Comparison of ENCODE assay signal across 20 mouse cellular contexts in genomic region chr1:188616547-188616946, GRCm38 (mm10).
DNase-seq lines count a peak whose midpoint lies in the region; ATAC-seq and TF ChIP-seq lines count a peak whose summit lies in the region.
"Had no signal": no experiment of that assay in that cellular context is flagged by ENCODE, and none has a peak within 500 bp of the region (broad histone marks: within the 10 kb centered on the region; RNA-seq: fewer than 3 reads in every experiment).

No protein-coding gene starts in this region.

- no peak for ATAC-seq in forebrain, embryonic 15.5 days (replicated peaks)
- ATAC-seq in midbrain, postnatal 0 days (ENCODE audit: low FRiP score) = no peak
- ATAC-seq in midbrain, embryonic 11.5 days (ENCODE audit: low FRiP score) = no peak
- ATAC-seq: inflammation-experienced regulatory T-cells, adult 6 months had no signal

- H3K4me1 ChIP-seq in forebrain, embryonic 15.5 days = no peaks in the 10 kb centered on the region
- H3K4me1 ChIP-seq in forebrain, embryonic 10.5 days = no peaks in the 10 kb centered on the region
- no peaks in the 10 kb centered on the region for H3K4me1 ChIP-seq in midbrain, postnatal 0 days (ENCODE audit: insufficient read depth, low read length)
- H3K4me1 ChIP-seq in midbrain, embryonic 11.5 days (ENCODE audit: control insufficient read depth, insufficient read depth, low read length) = no peaks in the 10 kb centered on the region
- H3K4me1 ChIP-seq: heart, embryonic 10.5 days; midbrain, embryonic 10.5 days had no signal

- DNase-seq in forebrain, embryonic 10.5 days (ENCODE audit: extremely low spot score, low spot score) = no peak
- peak; percentile 56 for DNase-seq in midbrain, postnatal 0 days (ENCODE audit: low spot score)
- DNase-seq in midbrain, embryonic 11.5 days (ENCODE audit: low spot score, missing footprints) = no peak
- DNase-seq in layer of hippocampus, adult 2 months (ENCODE audit: low spot score in 2 of 2) = peak; percentile 28 to 42
- DNase-seq in adrenal gland, adult (ENCODE audit: inconsistent age in 2 of 2, low spot score in 1 of 2) = no peak
- no peak for DNase-seq in thymus, adult 18-20 months
- DNase-seq: adrenal gland, postnatal 36 days; cerebellum, adult 9-10 months; kidney, adult 2 months; kidney, postnatal 25 days; lung, adult 18-20 months; retina, postnatal 1 day; thymus, postnatal 25 days had no signal

- 0 out of 2 replicates have a peak overlapping the region, but pooled peaks have one; percentile 43 for H3K27ac ChIP-seq in forebrain, embryonic 15.5 days (replicated peaks)
- no peak overlapping the region for H3K27ac ChIP-seq in forebrain, embryonic 10.5 days
- H3K27ac ChIP-seq in midbrain, postnatal 0 days (ENCODE audit: low read depth, low read length) = no peak overlapping the region
- H3K27ac ChIP-seq in midbrain, embryonic 11.5 days (ENCODE audit: low read depth, low read length) = no peak overlapping the region
- H3K27ac ChIP-seq in layer of hippocampus, adult 2 months = no peak overlapping the region
- H3K27ac ChIP-seq: heart, embryonic 10.5 days; macrophage; midbrain, embryonic 10.5 days had no signal

- no peaks in the 10 kb centered on the region for H3K36me3 ChIP-seq in forebrain, embryonic 15.5 days
- no peaks in the 10 kb centered on the region for H3K36me3 ChIP-seq in forebrain, embryonic 10.5 days (replicated peaks)
- H3K36me3 ChIP-seq in midbrain, postnatal 0 days (ENCODE audit: insufficient read depth, low read length) = no peaks in the 10 kb centered on the region
- no peaks in the 10 kb centered on the region for H3K36me3 ChIP-seq in midbrain, embryonic 11.5 days (ENCODE audit: control insufficient read depth, insufficient read depth, low read length)
- H3K36me3 ChIP-seq: heart, embryonic 10.5 days; midbrain, embryonic 10.5 days had no signal

- H3K4me2 ChIP-seq in forebrain, embryonic 15.5 days (replicated peaks) = no peak overlapping the region
- H3K4me2 ChIP-seq in midbrain, postnatal 0 days (ENCODE audit: low read depth, low read length, poor library complexity, severe bottlenecking) = no peak overlapping the region
- no peak overlapping the region for H3K4me2 ChIP-seq in midbrain, embryonic 11.5 days
- H3K4me2 ChIP-seq: liver, embryonic 11.5 days had no signal

- H3K9me3 ChIP-seq in forebrain, embryonic 15.5 days = no peaks in the 10 kb centered on the region
- H3K9me3 ChIP-seq in forebrain, embryonic 10.5 days = no peaks in the 10 kb centered on the region
- no peaks in the 10 kb centered on the region for H3K9me3 ChIP-seq in midbrain, postnatal 0 days (ENCODE audit: low read length)
- no peaks in the 10 kb centered on the region for H3K9me3 ChIP-seq in midbrain, embryonic 11.5 days (ENCODE audit: control insufficient read depth, low read length)
- H3K9me3 ChIP-seq: heart, embryonic 10.5 days; midbrain, embryonic 10.5 days had no signal

- H3K4me3 ChIP-seq in forebrain, embryonic 15.5 days = no peak overlapping the region
- no peak overlapping the region for H3K4me3 ChIP-seq in forebrain, embryonic 10.5 days
- no peak overlapping the region for H3K4me3 ChIP-seq in midbrain, postnatal 0 days (ENCODE audit: low read depth, low read length)
- H3K4me3 ChIP-seq in midbrain, embryonic 11.5 days (ENCODE audit: low read depth, low read length) = no peak overlapping the region
- H3K4me3 ChIP-seq in layer of hippocampus, adult 2 months = no peak overlapping the region
- H3K4me3 ChIP-seq: heart, embryonic 10.5 days; midbrain, embryonic 10.5 days had no signal

- no peak for TF ChIP-seq CTCF in midbrain, postnatal 0 days (IDR thresholded peaks at IDR 0.05)
- no peak for TF ChIP-seq CTCF in layer of hippocampus, adult 2 months (conservative IDR thresholded peaks at IDR 0.05)

- WGBS in forebrain, embryonic 15.5 days = 65% methylated on average over 5 of the region's 5 CpGs
- WGBS in forebrain, embryonic 10.5 days = 87% methylated on average over 5 of the region's 5 CpGs
- WGBS in midbrain, postnatal 0 days = 76% methylated on average over 5 of the region's 5 CpGs
- WGBS in midbrain, embryonic 11.5 days = 85% methylated on average over 5 of the region's 5 CpGs

- no peaks in the 10 kb centered on the region for H3K27me3 ChIP-seq in forebrain, embryonic 15.5 days
- H3K27me3 ChIP-seq in forebrain, embryonic 10.5 days (ENCODE audit: poor library complexity, severe bottlenecking) = no peaks in the 10 kb centered on the region
- H3K27me3 ChIP-seq in midbrain, postnatal 0 days (ENCODE audit: insufficient read depth, low read length) = no peaks in the 10 kb centered on the region
- no peaks in the 10 kb centered on the region for H3K27me3 ChIP-seq in midbrain, embryonic 11.5 days (ENCODE audit: control insufficient read depth, insufficient read depth, low read length)
- H3K27me3 ChIP-seq: CH12.LX had no signal

- H3K9ac ChIP-seq in forebrain, embryonic 15.5 days (replicated peaks) = no peak overlapping the region
- no peak overlapping the region for H3K9ac ChIP-seq in midbrain, postnatal 0 days (replicated peaks; ENCODE audit: low read length, poor library complexity, severe bottlenecking)
- no peak overlapping the region for H3K9ac ChIP-seq in midbrain, embryonic 11.5 days (ENCODE audit: low read length)

Comparison
In these comparisons a context has a peak if more than half of its experiments do, and no peak if none do; other contexts are left out.
1. DNase-seq: peak in midbrain, postnatal 0 days (single experiment) and layer of hippocampus, adult 2 months (2 of 2); none in forebrain, embryonic 10.5 days (single experiment), midbrain, embryonic 11.5 days (single experiment), adrenal gland, adult (0 of 2) and thymus, adult 18-20 months (0 of 2).